Mouse (Mus musculus): ENCODE measurements around the gene Sft2d2. TPM values are rescaled to one million over a fixed set of nuclear protein-coding genes. Genes with fewer than 3 reads are reported as not detected.

Gene Sft2d2
- total and polyA plus RNA-seq, 2 experiments, result 29.8 to 32.4 TPM

GRCm38 (mm10) chr1:165171277-165171676, 23.0 kb downstream of the Sft2d2 start:
- no peak overlapping the region for H3K27ac ChIP-seq (replicated peaks; ENCODE audit: insufficient read depth, low read depth, low read length)
- no peak overlapping the region for H3K9ac ChIP-seq (ENCODE audit: low read depth, low read length)
- no peaks in the 10 kb centered on the region for H3K4me1 ChIP-seq (ENCODE audit: control insufficient read depth, insufficient read depth, low read length)
- H3K79me2 ChIP-seq (ENCODE audit: control insufficient read depth, insufficient read depth, low read length), result no peaks in the 10 kb centered on the region
- WGBS, result 87% methylated on average over 8 of the region's 8 CpGs
- H3K4me3 ChIP-seq (ENCODE audit: insufficient read depth, low read depth, low read length), result no peak overlapping the region
- TF ChIP-seq CTCF (IDR thresholded peaks at IDR 0.05; ENCODE audit: low read depth, low read length), result no peak
- no peak for TF ChIP-seq POLR2A (IDR thresholded peaks at IDR 0.05; ENCODE audit: extremely low read depth, insufficient read depth, low read length)
- DNase-seq (ENCODE audit: extremely low read depth, low read depth, low spot score), result no peak
- H3K36me3 ChIP-seq (ENCODE audit: control insufficient read depth, insufficient read depth, low read length), result 0 out of 2 replicates have a peak, but pooled peaks cover 2% of the 10 kb centered on the region
- H3K27me3 ChIP-seq (ENCODE audit: control insufficient read depth, insufficient read depth, low read length), result no peaks in the 10 kb centered on the region

- no peak for TF ChIP-seq POLR2A (IDR thresholded peaks at IDR 0.05; ENCODE audit: extremely low read depth, insufficient read depth, low read length)
- no peak for TF ChIP-seq CTCF (IDR thresholded peaks at IDR 0.05; ENCODE audit: low read depth, low read length)
- Histone ChIP-seq H3K27me3 (ENCODE audit: control insufficient read depth, insufficient read depth, low read length) (no peaks in the 10 kb centered on the region), H3K79me2 (ENCODE audit: control insufficient read depth, insufficient read depth, low read length) (no peaks in the 10 kb centered on the region), H3K27ac (replicated peaks; ENCODE audit: insufficient read depth, low read depth, low read length) (no peak overlapping the region), H3K36me3 (ENCODE audit: control insufficient read depth, insufficient read depth, low read length) (0 out of 2 replicates have a peak, but pooled peaks cover under 1% of the 10 kb centered on the region), H3K9ac (ENCODE audit: low read depth, low read length) (no peak overlapping the region), H3K4me3 (ENCODE audit: insufficient read depth, low read depth, low read length) (no peak overlapping the region), H3K4me1 (ENCODE audit: control insufficient read depth, insufficient read depth, low read length) (no peaks in the 10 kb centered on the region)
- DNase-seq (ENCODE audit: extremely low read depth, low read depth, low spot score), result no peak
- WGBS, result 65% methylated on average over 5 of the region's 5 CpGs
Measured at GRCm38 (mm10) chr1:165170157-165170556, 24.1 kb downstream of the Sft2d2 start.

GRCm38 (mm10) chr1:165169462-165169861, 24.8 kb downstream of the Sft2d2 start:
- TF ChIP-seq POLR2A (IDR thresholded peaks at IDR 0.05; ENCODE audit: extremely low read depth, insufficient read depth, low read length) (no peak), CTCF (IDR thresholded peaks at IDR 0.05; ENCODE audit: low read depth, low read length) (no peak)
- no peak overlapping the region for H3K4me3 ChIP-seq (ENCODE audit: insufficient read depth, low read depth, low read length)
- H3K79me2 ChIP-seq (ENCODE audit: control insufficient read depth, insufficient read depth, low read length), result no peaks in the 10 kb centered on the region
- no peaks in the 10 kb centered on the region for H3K27me3 ChIP-seq (ENCODE audit: control insufficient read depth, insufficient read depth, low read length)
- no peak for DNase-seq (ENCODE audit: extremely low read depth, low read depth, low spot score)
- H3K36me3 ChIP-seq (ENCODE audit: control insufficient read depth, insufficient read depth, low read length), result no peaks in the 10 kb centered on the region
- H3K27ac ChIP-seq (replicated peaks; ENCODE audit: insufficient read depth, low read depth, low read length), result no peak overlapping the region
- WGBS, result 82% methylated on average over 3 of the region's 3 CpGs
- H3K9ac ChIP-seq (ENCODE audit: low read depth, low read length), result no peak overlapping the region
- no peaks in the 10 kb centered on the region for H3K4me1 ChIP-seq (ENCODE audit: control insufficient read depth, insufficient read depth, low read length)

GRCm38 (mm10) chr1:165164920-165165319, 29.3 kb downstream of the Sft2d2 start:
- no peaks in the 10 kb centered on the region for H3K79me2 ChIP-seq (ENCODE audit: control insufficient read depth, insufficient read depth, low read length)
- no peaks in the 10 kb centered on the region for H3K4me1 ChIP-seq (ENCODE audit: control insufficient read depth, insufficient read depth, low read length)
- no peak overlapping the region for H3K27ac ChIP-seq (replicated peaks; ENCODE audit: insufficient read depth, low read depth, low read length)
- no peaks in the 10 kb centered on the region for H3K36me3 ChIP-seq (ENCODE audit: control insufficient read depth, insufficient read depth, low read length)
- TF ChIP-seq CTCF (IDR thresholded peaks at IDR 0.05; ENCODE audit: low read depth, low read length) (no peak), POLR2A (IDR thresholded peaks at IDR 0.05; ENCODE audit: extremely low read depth, insufficient read depth, low read length) (no peak)
- 89% methylated on average over 6 of the region's 6 CpGs for WGBS
- no peaks in the 10 kb centered on the region for H3K27me3 ChIP-seq (ENCODE audit: control insufficient read depth, insufficient read depth, low read length)
- no peak overlapping the region for H3K4me3 ChIP-seq (ENCODE audit: insufficient read depth, low read depth, low read length)
- no peak for DNase-seq (ENCODE audit: extremely low read depth, low read depth, low spot score)
- H3K9ac ChIP-seq (ENCODE audit: low read depth, low read length), result no peak overlapping the region

GRCm38 (mm10) chr1:165160723-165161405, 33.4 kb downstream of the Sft2d2 start, which contains the start of gene Tbx19:
Gene Tbx19 (minus strand): TSS chr1:165160773.
- H3K36me3 ChIP-seq (ENCODE audit: control insufficient read depth, insufficient read depth, low read length), result no peaks in the 10 kb centered on the region
- H3K79me2 ChIP-seq (ENCODE audit: control insufficient read depth, insufficient read depth, low read length), result no peaks in the 10 kb centered on the region
- TF ChIP-seq CTCF (IDR thresholded peaks at IDR 0.05; ENCODE audit: low read depth, low read length), result no peak
- TF ChIP-seq POLR2A (IDR thresholded peaks at IDR 0.05; ENCODE audit: extremely low read depth, insufficient read depth, low read length), result no peak
- no peak within 1 kb of the TSS for H3K27ac ChIP-seq (replicated peaks; ENCODE audit: insufficient read depth, low read depth, low read length)
- H3K27me3 ChIP-seq (ENCODE audit: control insufficient read depth, insufficient read depth, low read length), result 0 out of 2 replicates have a peak, but pooled peaks cover 3% of the 10 kb centered on the region
- H3K9ac ChIP-seq (ENCODE audit: low read depth, low read length), result no peak within 1 kb of the TSS
- WGBS, result 86% methylated on average over 8 of the region's 8 CpGs
- no peak within 1 kb of the TSS for H3K4me3 ChIP-seq (ENCODE audit: insufficient read depth, low read depth, low read length)
- DNase-seq (ENCODE audit: extremely low read depth, low read depth, low spot score), result no peak
- no peaks in the 10 kb centered on the region for H3K4me1 ChIP-seq (ENCODE audit: control insufficient read depth, insufficient read depth, low read length)

GRCm38 (mm10) chr1:165158841-165159240, 35.4 kb downstream of the Sft2d2 start:
- no peak overlapping the region for H3K27ac ChIP-seq (replicated peaks; ENCODE audit: insufficient read depth, low read depth, low read length)
- TF ChIP-seq POLR2A (IDR thresholded peaks at IDR 0.05; ENCODE audit: extremely low read depth, insufficient read depth, low read length) (no peak), CTCF (IDR thresholded peaks at IDR 0.05; ENCODE audit: low read depth, low read length) (no peak)
- no peaks in the 10 kb centered on the region for H3K79me2 ChIP-seq (ENCODE audit: control insufficient read depth, insufficient read depth, low read length)
- WGBS, result 71% methylated on average over 10 of the region's 10 CpGs
- no peaks in the 10 kb centered on the region for H3K4me1 ChIP-seq (ENCODE audit: control insufficient read depth, insufficient read depth, low read length)
- no peak overlapping the region for H3K4me3 ChIP-seq (ENCODE audit: insufficient read depth, low read depth, low read length)
- H3K27me3 ChIP-seq (ENCODE audit: control insufficient read depth, insufficient read depth, low read length), result 0 out of 2 replicates have a peak, but pooled peaks cover 3% of the 10 kb centered on the region
- H3K9ac ChIP-seq (ENCODE audit: low read depth, low read length), result no peak overlapping the region
- no peaks in the 10 kb centered on the region for H3K36me3 ChIP-seq (ENCODE audit: control insufficient read depth, insufficient read depth, low read length)
- DNase-seq (ENCODE audit: extremely low read depth, low read depth, low spot score), result no peak

Data from liver, adult 2 months (tissue).